Mouse (Mus musculus): Measurements from ENCODE around the gene Arid4b. TPM values are rescaled to one million over a fixed set of nuclear protein-coding genes. Genes with fewer than 3 reads are reported as not detected.

Gene Arid4b
- total and polyA plus RNA-seq, 2 experiments from 2014 or later = 21.9 to 30.9 TPM

DNA sequence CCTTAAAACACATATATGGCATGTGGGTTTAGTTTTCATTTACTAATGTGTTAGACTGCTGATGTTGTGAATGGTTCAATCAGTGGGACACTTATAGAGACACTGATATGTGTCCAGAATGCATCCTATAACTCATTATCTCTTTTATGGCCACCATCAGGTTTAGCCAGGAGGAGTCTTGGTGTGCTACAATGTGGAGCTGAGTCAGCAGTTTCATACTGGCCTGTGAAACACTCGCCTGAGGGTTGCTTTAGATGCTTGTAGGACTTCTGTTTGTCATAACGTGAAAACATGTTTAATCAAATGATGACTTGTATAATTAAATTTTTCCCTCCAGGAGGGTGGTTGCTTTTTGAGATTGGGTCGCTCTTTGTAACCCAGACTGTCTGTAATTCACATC lies 116.6 kb downstream of the Arid4b start:
- TF ChIP-seq EP300 (IDR thresholded peaks at IDR 0.05; ENCODE audit: low read depth) (no peak), CTCF (IDR thresholded peaks at IDR 0.05; ENCODE audit: low read depth) (no peak)
- no peaks in the 10 kb centered on the region for H3K4me1 ChIP-seq (ENCODE audit: control insufficient read depth, insufficient read depth)
- H3K9me3 ChIP-seq (replicated peaks; ENCODE audit: control insufficient read depth, low read length) = no peaks in the 10 kb centered on the region
- 85% methylated on average over 3 of the region's 3 CpGs for WGBS
- H3K36me3 ChIP-seq (replicated peaks; ENCODE audit: control insufficient read depth, insufficient read depth, low read length) = peaks cover 9% of the 10 kb centered on the region
- H3K4me3 ChIP-seq (ENCODE audit: low read depth, low read length) = no peak overlapping the region
- H3K4me2 ChIP-seq (ENCODE audit: low read depth, low read length) = no peak overlapping the region
- H3K27me3 ChIP-seq (ENCODE audit: control insufficient read depth, insufficient read depth, low read length) = no peaks in the 10 kb centered on the region
- no peak for ATAC-seq (ENCODE audit: insufficient read depth, low read depth)
- DNase-seq (ENCODE audit: low spot score) = no peak
- H3K27ac ChIP-seq (ENCODE audit: low read depth) = no peak overlapping the region
- H3K9ac ChIP-seq (replicated peaks; ENCODE audit: low read depth, low read length) = no peak overlapping the region

DNA sequence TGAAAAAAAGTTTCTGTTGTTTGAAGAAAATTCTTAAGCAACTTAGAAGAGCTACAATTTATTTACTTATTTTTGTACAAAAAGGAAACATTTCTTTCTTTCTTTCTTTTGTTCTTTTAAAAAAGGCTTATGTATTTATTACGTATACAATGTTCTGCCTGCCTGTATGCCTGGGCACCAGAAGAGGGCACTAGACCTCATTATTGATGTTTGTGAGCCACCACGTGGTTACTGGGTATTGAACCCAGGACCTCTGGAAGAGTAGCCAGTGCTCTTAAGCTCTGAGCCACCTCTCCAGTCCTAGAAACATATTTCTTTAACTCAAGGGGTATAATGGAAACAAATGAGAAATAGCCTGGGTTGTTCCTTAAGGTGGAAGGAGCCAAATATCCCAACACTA lies 182.9 kb downstream of the Arid4b start:
- Histone ChIP-seq H3K27ac (ENCODE audit: low read depth) (no peak overlapping the region), H3K4me2 (ENCODE audit: low read depth, low read length) (no peak overlapping the region), H3K4me1 (ENCODE audit: control insufficient read depth, insufficient read depth) (no peaks in the 10 kb centered on the region), H3K4me3 (ENCODE audit: low read depth, low read length) (no peak overlapping the region), H3K9me3 (replicated peaks; ENCODE audit: control insufficient read depth, low read length) (no peaks in the 10 kb centered on the region), H3K36me3 (replicated peaks; ENCODE audit: control insufficient read depth, insufficient read depth, low read length) (no peaks in the 10 kb centered on the region), H3K27me3 (ENCODE audit: control insufficient read depth, insufficient read depth, low read length) (no peaks in the 10 kb centered on the region), H3K9ac (replicated peaks; ENCODE audit: low read depth, low read length) (no peak overlapping the region)
- TF ChIP-seq EP300 (IDR thresholded peaks at IDR 0.05; ENCODE audit: low read depth) (no peak), CTCF (IDR thresholded peaks at IDR 0.05; ENCODE audit: low read depth) (no peak)
- ATAC-seq (ENCODE audit: insufficient read depth, low read depth) (no peak), DNase-seq (ENCODE audit: low spot score) (no peak)
- WGBS = 51% methylated on average over 2 of the region's 2 CpGs

Other genes with a start within 250 kb of the Arid4b start
- 31.1 and 44.8 TPM in 2 replicates for gene B3galnt2, start 108.8 kb upstream of the Arid4b start, total RNA-seq (2014; rRNA removed; ENCODE audit: low replicate concordance)
- 8.6 and 8.8 TPM in 2 replicates for gene B3galnt2, start 108.8 kb upstream of the Arid4b start, polyA plus RNA-seq (2015; fragmentation: Nextera tagmentation; extraction: Ambion mirVana)
- gene Tbce, start 23.6 kb upstream of the Arid4b start, total RNA-seq (2014; rRNA removed; ENCODE audit: low replicate concordance) = 32.5 and 44.7 TPM in 2 replicates
- gene Tbce, start 23.6 kb upstream of the Arid4b start, polyA plus RNA-seq (2015; fragmentation: Nextera tagmentation; extraction: Ambion mirVana) = 29.0 and 31.6 TPM in 2 replicates
- gene Ggps1, start 256 bp downstream of the Arid4b start, total RNA-seq (2014; rRNA removed; ENCODE audit: low replicate concordance) = 33.6 and 49.2 TPM in 2 replicates
- 35.3 and 36.8 TPM in 2 replicates for gene Ggps1, start 256 bp downstream of the Arid4b start, polyA plus RNA-seq (2015; fragmentation: Nextera tagmentation; extraction: Ambion mirVana)